Mouse (Mus musculus): ENCODE measurements around the gene Cflar. TPM values are rescaled to one million over a fixed set of nuclear protein-coding genes. Genes with fewer than 3 reads are reported as not detected.
"Not testable (repeated sequence)": the region's sequence is repeated elsewhere in the genome, so short reads cannot be mapped to it uniquely, and the experiment has no call there.

Cflar gene
- polyA plus RNA-seq, 1 experiment, result 102 TPM

DNA sequence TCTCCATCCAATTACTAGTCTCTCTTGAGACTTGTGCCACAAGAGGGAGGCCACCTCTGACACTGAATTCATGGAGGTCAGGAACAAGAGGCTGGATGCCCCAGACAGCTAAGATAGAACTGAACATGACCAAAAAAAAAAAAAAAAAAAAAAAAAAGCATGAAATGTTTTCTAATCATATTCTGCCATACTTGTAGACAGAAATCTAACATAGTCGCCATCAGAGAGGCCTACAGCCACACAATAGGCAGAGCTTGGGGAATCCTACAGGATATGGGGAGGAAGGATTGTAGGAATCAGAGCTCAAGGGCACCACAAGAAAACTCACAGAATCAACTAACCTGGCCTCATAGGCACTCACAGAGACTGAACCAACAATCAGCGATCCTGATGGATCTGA, 83.4 kb downstream of the Cflar start:
- H3K27ac ChIP-seq (ENCODE audit: insufficient read depth, low read depth, low read length), result peak overlapping the region; percentile 90
- peaks cover 9% of the 10 kb centered on the region for H3K4me1 ChIP-seq (ENCODE audit: control insufficient read depth, insufficient read depth, low read length)
- H3K4me3 ChIP-seq (ENCODE audit: insufficient read depth, low read length), result peak overlapping the region; percentile 85
- TF ChIP-seq POLR2A (IDR thresholded peaks at IDR 0.05; ENCODE audit: borderline replicate concordance, low read depth, low read length), result no peak
- TF ChIP-seq CTCF (IDR thresholded peaks at IDR 0.05; ENCODE audit: low read depth, low read length), result no peak

DNA sequence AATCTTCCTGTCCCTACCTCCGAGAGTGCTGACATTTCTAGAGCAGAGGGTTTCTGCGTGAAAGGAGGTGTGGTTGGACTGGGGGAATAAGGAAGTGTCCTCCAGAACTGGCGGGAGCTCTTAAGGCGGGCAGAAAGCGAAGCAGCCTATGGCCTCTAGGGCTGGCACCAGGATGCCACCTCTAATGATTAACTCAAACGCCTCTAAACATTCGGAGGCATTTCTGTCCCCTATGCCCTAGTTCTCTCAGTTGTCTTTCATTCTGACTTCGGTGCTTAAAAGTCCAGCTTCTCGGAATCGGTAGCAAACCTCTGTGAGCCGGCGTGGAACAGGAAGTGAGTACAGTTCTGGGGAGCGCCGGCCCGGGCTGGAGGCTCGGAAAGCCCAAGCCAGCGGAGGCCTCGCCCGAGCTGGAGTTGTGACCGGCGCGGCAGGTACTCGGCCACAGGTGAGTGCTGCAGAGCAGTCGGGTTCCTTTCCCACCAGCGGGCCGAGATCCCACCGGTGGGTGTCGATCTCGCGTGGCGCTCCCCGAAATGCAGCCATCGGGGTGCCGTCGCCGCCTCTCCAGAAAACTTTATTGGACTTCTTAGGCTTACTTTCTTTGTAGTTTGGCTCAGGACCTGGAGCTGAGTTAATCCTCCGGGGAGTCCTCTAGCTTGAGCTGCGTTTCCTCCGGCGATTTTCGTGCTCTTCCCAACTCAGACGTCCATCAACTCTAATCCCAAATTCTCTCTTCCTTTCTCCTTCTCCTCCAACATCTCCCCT, 84.2 kb downstream of the Cflar start, which contains the start of gene Casp8:
TSS of gene Casp8 (plus strand) at position 84 of the 768 bp plus-strand sequence.
- Histone ChIP-seq H3K4me3 (ENCODE audit: insufficient read depth, low read length) (peak within 1 kb of the TSS; percentile 85), H3K4me1 (ENCODE audit: control insufficient read depth, insufficient read depth, low read length) (peaks cover 9% of the 10 kb centered on the region), H3K27ac (ENCODE audit: insufficient read depth, low read depth, low read length) (peak within 1 kb of the TSS; percentile 90)
- TF ChIP-seq CTCF (IDR thresholded peaks at IDR 0.05; ENCODE audit: low read depth, low read length), result no peak
- TF ChIP-seq POLR2A (IDR thresholded peaks at IDR 0.05; ENCODE audit: borderline replicate concordance, low read depth, low read length), result no peak

DNA sequence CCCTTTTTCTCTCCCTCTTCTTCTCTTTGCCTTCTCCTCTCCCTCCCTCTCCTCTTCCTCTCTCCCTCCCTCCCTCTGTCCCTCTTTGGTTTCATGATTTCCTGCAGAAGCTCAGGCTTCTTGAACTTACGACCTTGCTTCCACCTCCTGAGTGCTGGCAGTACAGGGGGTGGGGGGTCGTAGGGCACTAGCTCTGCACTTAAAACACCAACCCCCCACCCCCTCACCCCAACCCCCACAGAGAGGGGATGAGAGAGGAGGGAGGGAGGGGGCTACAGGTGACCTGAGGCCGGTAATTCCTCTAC, 84.7 kb downstream of the Cflar start:
- TF ChIP-seq CTCF (IDR thresholded peaks at IDR 0.05; ENCODE audit: low read depth, low read length), result no peak
- TF ChIP-seq POLR2A (IDR thresholded peaks at IDR 0.05; ENCODE audit: borderline replicate concordance, low read depth, low read length), result no peak
- peak overlapping the region; percentile 85 for H3K4me3 ChIP-seq (ENCODE audit: insufficient read depth, low read length)
- peak overlapping the region; percentile 90 for H3K27ac ChIP-seq (ENCODE audit: insufficient read depth, low read depth, low read length)
- H3K4me1 ChIP-seq (ENCODE audit: control insufficient read depth, insufficient read depth, low read length), result peaks cover 9% of the 10 kb centered on the region

DNA sequence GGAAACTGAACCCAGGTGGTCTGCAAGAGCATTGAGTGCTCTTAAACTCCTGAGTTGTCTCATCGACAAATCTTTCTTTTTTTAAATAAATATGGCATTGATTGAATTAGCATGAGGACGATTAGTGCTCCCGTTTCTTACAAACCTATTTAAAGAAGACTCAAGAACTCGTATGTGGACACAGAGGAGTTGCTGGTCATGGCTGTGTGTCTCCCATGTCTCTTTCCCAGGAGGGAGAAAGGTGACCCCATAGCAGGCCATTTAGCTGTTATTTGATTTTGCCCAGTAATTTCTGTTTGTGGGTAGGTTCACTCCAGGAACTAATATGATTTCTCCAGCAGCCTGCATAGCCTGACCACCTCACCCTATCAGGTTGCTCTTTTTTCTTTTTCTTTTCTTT, 85.5 kb downstream of the Cflar start:
- peaks cover 9% of the 10 kb centered on the region for H3K4me1 ChIP-seq (ENCODE audit: control insufficient read depth, insufficient read depth, low read length)
- peak overlapping the region; percentile 72 for H3K27ac ChIP-seq (ENCODE audit: insufficient read depth, low read depth, low read length)
- peak overlapping the region; percentile 34 for H3K4me3 ChIP-seq (ENCODE audit: insufficient read depth, low read length)
- no peak for TF ChIP-seq POLR2A (IDR thresholded peaks at IDR 0.05; ENCODE audit: borderline replicate concordance, low read depth, low read length)
- no peak for TF ChIP-seq CTCF (IDR thresholded peaks at IDR 0.05; ENCODE audit: low read depth, low read length)

DNA sequence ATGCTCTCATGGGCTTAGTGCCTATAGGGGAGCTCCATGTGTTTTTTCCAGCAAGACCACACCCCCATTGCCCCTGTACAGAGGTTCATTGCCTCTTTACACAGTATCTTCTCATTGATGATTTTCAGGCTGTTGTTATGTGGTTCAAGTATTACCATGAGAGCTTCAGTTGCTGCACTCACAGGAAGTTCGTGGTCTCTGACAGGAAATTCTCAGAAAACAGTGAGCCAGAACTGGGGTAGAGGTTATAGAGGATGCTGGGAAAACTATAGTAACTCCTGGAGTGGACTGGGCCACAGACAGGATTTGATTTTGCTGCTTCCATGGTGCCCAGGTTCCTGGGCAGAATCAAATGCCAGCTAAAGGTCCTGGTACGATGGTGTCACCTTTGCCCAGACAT, 86.1 kb downstream of the Cflar start:
- Histone ChIP-seq H3K4me1 (ENCODE audit: control insufficient read depth, insufficient read depth, low read length) (peaks cover 9% of the 10 kb centered on the region), H3K27ac (ENCODE audit: insufficient read depth, low read depth, low read length) (peak overlapping the region; percentile 72), H3K4me3 (ENCODE audit: insufficient read depth, low read length) (peak overlapping the region; percentile 34)
- TF ChIP-seq POLR2A (IDR thresholded peaks at IDR 0.05; ENCODE audit: borderline replicate concordance, low read depth, low read length) (no peak), CTCF (IDR thresholded peaks at IDR 0.05; ENCODE audit: low read depth, low read length) (no peak)

DNA sequence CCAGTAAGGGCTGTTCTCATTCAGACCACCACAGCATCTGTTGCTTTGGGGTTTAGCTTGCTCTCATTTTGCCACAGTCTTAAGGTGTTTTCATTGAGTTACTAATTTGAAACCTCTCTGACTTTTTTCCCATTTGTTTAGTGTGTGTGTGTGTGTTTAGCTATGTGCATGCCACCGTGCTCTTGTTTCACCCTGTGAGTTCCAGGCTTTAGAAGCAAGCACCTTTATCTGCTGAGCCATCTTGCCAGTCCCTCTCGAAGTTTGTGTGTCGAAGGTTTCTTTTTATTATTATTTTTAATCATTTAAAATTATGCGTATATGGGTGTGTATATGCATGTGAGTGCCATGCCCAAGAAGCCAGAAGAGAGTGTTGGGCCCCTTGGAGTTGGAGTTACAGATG, 87.6 kb downstream of the Cflar start:
- no peak overlapping the region for H3K4me3 ChIP-seq (ENCODE audit: insufficient read depth, low read length)

DNA sequence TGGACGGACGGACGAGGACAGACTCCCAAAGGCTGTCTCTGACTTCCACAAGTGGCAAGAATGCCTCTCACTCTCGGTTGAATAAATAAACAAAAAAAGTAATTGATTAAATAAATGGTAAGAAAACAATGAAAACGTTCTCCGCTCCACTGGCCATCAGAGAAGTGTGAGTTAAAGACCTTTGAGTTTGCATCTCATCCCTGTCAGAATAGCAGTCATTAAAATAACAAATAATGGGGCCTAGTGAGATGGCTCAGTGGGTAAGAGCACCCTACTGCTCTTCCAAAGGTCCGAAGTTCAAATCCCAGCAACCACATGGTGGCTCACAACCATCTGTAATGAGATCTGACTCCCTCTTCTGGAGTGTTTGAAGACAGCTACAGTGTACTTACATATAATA, 89.3 kb downstream of the Cflar start:
- not testable (repeated sequence) for H3K4me3 ChIP-seq (ENCODE audit: insufficient read depth, low read length); H3K4me1 ChIP-seq (ENCODE audit: control insufficient read depth, insufficient read depth, low read length)

More for the DNA sequence above, 87.6 kb downstream of the Cflar start:
- Histone ChIP-seq H3K27ac (ENCODE audit: insufficient read depth, low read depth, low read length) (no peak overlapping the region), H3K4me1 (ENCODE audit: control insufficient read depth, insufficient read depth, low read length) (peaks cover 9% of the 10 kb centered on the region)
- TF ChIP-seq POLR2A (IDR thresholded peaks at IDR 0.05; ENCODE audit: borderline replicate concordance, low read depth, low read length), result no peak
- TF ChIP-seq CTCF (IDR thresholded peaks at IDR 0.05; ENCODE audit: low read depth, low read length), result no peak

DNA sequence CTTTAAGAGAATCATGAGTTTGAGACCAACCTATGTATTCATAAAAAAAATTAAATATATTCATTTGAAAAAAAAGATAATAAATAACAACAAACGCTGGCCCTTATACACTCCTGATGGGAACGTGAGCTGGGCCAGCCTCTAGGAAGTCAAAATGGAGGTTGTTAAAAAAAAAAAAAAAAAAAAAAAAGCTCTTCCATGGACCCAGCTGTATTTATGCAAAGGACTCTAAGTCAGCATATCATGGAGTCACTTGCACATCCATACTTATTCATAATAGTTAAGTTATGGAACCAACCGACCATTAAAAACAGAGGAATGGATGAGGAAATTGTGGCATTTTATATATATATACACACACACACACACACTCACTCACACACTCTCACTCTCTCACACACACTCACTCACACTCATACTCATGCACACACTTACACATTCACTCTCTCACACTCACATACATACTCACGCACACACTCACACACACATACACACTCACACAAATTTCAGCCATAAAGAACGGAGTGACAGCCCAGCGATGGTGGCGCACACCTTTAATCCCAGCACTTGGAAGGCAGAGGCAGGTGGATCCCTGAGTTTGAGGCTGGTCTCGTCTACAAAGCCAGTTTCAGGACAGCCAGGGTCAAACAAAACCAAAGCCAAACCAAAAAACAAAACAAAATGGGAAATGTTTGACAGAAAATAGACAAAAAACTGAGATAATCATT, 90.4 kb downstream of the Cflar start:
- Histone ChIP-seq H3K27ac (ENCODE audit: insufficient read depth, low read depth, low read length) (peak overlapping the region; percentile 94), H3K4me1 (ENCODE audit: control insufficient read depth, insufficient read depth, low read length) (peaks cover 12% of the 10 kb centered on the region), H3K4me3 (ENCODE audit: insufficient read depth, low read length) (peak overlapping the region; percentile 48)
- TF ChIP-seq CTCF (IDR thresholded peaks at IDR 0.05; ENCODE audit: low read depth, low read length) (no peak), POLR2A (IDR thresholded peaks at IDR 0.05; ENCODE audit: borderline replicate concordance, low read depth, low read length) (no peak)

More for the DNA sequence above, 89.3 kb downstream of the Cflar start:
- not testable (repeated sequence) for H3K27ac ChIP-seq (ENCODE audit: insufficient read depth, low read depth, low read length)

DNA sequence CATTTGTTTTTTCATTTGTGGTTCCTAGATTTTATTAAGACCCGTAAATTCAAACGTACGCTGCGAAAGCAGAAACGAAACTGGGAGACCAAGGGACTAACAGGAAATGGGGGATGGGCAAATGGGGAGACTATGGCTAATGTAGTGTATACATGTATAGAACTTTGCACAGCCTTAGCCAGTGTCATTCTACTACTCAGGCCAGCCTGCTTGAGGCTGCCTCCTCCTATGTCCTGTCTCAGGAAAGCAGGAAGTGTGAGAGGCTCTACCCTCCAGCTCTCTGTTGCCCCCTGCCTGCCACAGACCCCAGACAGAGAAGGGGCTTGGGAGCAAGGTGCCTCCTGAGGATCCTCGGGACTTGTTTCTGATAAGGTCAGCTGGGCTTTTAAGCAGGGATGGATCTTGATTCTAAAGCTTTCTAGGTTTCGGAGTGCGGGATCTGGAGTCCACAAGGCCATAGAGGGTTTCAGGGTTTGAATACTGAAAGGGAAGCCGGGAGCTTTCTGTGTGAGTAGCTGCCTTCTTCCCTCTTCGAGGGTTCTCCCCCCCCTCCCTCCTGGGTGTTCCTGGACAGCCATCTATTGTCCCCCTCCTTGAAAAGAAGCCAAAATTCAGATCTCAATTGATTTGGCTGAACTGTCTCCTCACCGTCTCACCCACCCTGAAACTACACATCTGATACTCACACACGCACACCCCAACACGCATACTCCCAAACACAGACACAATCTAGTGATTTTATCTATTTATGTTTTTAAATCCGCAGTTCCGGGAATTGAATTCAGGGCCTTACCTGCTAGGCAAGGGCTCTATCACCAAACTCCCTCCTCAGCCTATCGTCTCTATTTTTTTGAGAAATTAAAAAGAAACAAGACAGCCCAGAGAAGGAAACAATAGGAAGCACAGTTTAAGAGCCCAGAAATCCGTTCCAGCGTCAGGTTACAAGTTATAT, 91.3 kb downstream of the Cflar start:
- Histone ChIP-seq H3K4me3 (ENCODE audit: insufficient read depth, low read length) (peak overlapping the region; percentile 59), H3K27ac (ENCODE audit: insufficient read depth, low read depth, low read length) (peak overlapping the region; percentile 94), H3K4me1 (ENCODE audit: control insufficient read depth, insufficient read depth, low read length) (peaks cover 11% of the 10 kb centered on the region)
- TF ChIP-seq CTCF (IDR thresholded peaks at IDR 0.05; ENCODE audit: low read depth, low read length), result peak; percentile 62
- TF ChIP-seq POLR2A (IDR thresholded peaks at IDR 0.05; ENCODE audit: borderline replicate concordance, low read depth, low read length), result no peak

All from bone marrow macrophage, adult 2 months (primary cell).